Mouse (Mus musculus): Measurements from ENCODE around the gene Cds2.

DNA sequence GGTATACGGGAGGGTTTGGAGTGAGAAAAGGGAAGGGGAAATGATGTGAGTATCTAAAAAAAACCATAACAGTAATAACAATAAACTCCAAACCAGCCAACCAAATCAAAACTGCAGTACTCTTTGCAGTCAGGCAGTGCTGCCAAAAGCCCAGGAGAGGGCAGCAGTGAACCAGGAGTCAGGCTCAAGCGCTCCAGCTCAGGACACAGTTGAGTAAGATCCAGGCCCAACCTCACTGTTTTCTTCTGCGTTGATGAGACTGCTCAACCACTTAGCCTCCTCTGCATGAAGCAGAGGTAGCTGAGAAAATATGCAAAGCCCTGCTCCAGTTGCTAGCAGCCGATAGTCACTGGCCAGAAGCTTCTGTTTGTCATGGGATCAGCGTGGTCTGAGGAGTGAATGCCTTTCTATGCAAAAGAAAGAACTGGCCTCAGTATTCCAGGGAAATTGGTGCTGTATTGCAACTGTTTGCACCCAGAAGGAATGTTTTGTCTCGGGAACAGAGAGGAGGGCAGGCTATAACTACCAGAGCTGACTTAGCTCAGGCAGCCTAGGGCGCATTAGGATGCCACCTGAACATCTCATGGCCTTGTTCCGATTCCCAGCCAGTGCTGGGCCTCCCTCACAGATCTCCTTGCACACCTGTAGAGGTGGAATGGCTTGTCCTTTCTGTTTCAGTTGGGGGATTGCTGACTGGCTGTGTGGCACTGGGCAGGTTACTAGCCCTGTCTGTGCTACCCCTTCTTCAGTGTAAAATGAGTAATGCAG is 53.3 kb downstream of the Cds2 start:
- TF ChIP-seq POLR2A (IDR thresholded peaks at IDR 0.05; ENCODE audit: low read depth, low read length) (no peak), CTCF (IDR thresholded peaks at IDR 0.05; ENCODE audit: extremely low read depth, insufficient read length, insufficient replicate concordance, low read depth, low read length) (peak; percentile 91)
